Mouse (Mus musculus): ENCODE data around the gene Lgals2. TPM values are rescaled to one million over a fixed set of nuclear protein-coding genes. Genes with fewer than 3 reads are reported as not detected.

Lgals2 gene
- 0.30 TPM in 1 of 2 replicates, not detected in the other for polyA plus RNA-seq (2012)

DNA sequence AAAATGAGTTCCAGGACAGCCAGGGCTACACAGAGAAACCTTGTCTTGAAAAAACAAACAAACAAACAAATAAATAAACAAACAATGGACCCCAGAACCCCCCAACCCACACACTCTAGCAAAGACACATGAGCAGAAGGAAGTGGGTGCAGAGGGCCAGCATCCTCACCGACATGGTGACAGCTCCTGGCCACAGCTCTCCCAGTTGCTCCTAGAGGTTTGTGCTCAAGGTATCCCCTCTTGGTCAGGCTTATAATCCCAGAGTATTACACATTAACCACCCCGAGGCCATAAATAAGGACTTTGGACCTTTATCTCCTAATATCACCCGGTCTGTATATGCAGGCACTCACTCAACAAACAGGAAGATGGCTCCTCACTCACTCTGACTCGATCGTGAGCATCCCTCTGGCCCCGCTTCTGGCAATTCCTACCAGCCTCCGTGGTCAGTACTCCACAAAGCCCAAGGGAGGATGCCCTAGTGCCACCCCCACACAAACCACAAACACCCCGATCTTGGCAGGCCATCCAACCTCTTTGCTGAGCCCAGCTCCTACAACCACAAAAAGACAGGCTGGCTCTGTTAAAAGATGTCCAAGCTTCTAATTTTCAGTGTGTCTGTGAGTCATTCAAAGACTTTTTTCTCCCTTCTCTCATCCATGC is at the start of gene Lgals2:
Gene Lgals2, minus strand, starts transcription at position 227 of the 663 bp plus-strand sequence.

GRCm38 (mm10) chr15:78899740-78900584 is 44.6 kb upstream of the Lgals2 start, which contains the start of gene Sh3bp1:
Sh3bp1 (plus strand) TSS chr15:78899768.

GRCm38 (mm10) chr15:78899409-78899739 is 44.0 kb upstream of the Lgals2 start, which contains the start of gene Gm49510:
Gm49510 (plus strand) TSS chr15:78899667.

GRCm38 (mm10) chr15:78876991-78877809 is 21.9 kb upstream of the Lgals2 start, which contains the start of gene Gga1:
Gga1 (plus strand) TSS chr15:78877190.

GRCm38 (mm10) chr15:78842371-78843163 is 12.8 kb downstream of the Lgals2 start, which contains the start of gene Cdc42ep1:
Cdc42ep1 (plus strand) TSS chr15:78842624.

DNA sequence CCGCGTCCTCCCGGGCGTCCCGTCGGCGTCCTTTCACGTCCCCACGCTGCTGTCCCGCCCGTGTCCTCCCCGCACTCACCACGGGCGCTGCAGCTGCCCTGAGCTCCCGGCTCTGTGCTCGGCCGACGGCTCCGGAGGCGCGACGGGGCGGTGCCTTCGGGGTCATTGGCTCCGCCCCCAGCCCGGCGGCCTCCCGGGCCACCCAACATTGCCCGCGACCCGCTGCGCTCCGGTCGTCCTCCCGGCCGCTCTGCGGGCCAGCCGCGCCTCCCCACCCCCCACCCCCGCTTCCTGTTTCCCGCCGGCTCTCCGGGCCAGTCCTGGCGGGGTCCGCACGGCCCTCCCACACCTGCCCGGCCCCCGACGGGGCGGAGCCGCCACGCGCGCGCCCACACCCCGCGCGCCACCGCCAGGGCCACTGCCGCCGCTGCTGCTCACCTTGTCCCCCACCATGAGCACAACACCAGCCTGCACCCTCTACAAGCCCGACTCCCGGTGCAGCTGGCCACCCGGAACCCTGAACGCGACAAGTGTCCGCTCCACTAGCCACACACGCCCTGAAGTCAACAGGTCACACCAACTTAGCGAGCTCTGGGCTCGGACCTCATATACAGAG is 52.4 kb downstream of the Lgals2 start, which contains the start of gene Card10:
Gene Card10, minus strand, starts transcription at position 267 of the 616 bp plus-strand sequence.

Other genes with a start within 250 kb of the Lgals2 start
- 0.25 and 0.34 TPM in 2 replicates for gene Elfn2, start 136.8 kb downstream of the Lgals2 start, polyA plus RNA-seq (2012)
- 63.8 and 73.5 TPM in 2 replicates for gene Mfng, start 82.1 kb downstream of the Lgals2 start, polyA plus RNA-seq (2012)
- gene Card10, start 52.5 kb downstream of the Lgals2 start, polyA plus RNA-seq (2012), result 3.6 and 4.3 TPM in 2 replicates
- 0.15 and 0.17 TPM in 2 replicates for gene Cdc42ep1, start 12.9 kb downstream of the Lgals2 start, polyA plus RNA-seq (2012)
- 219 and 234 TPM in 2 replicates for gene Gga1, start 21.7 kb upstream of the Lgals2 start, polyA plus RNA-seq (2012)
- 5.5 and 6.5 TPM in 2 replicates for gene Gm49510, start 44.1 kb upstream of the Lgals2 start, polyA plus RNA-seq (2012)
- 748 and 820 TPM in 2 replicates for gene Sh3bp1, start 44.2 kb upstream of the Lgals2 start, polyA plus RNA-seq (2012)
- 16.3 and 17.7 TPM in 2 replicates for gene Pdxp, start 58.4 kb upstream of the Lgals2 start, polyA plus RNA-seq (2012)
- gene Lgals1, start 71.2 kb upstream of the Lgals2 start, polyA plus RNA-seq (2012), result 593 and 813 TPM in 2 replicates
- gene Nol12, start 79.4 kb upstream of the Lgals2 start, polyA plus RNA-seq (2012), result 19.1 and 19.8 TPM in 2 replicates
- gene Triobp, start 92.2 kb upstream of the Lgals2 start, polyA plus RNA-seq (2012), result 103 and 106 TPM in 2 replicates
- 73.7 and 99.6 TPM in 2 replicates for gene H1f0, start 172.9 kb upstream of the Lgals2 start, polyA plus RNA-seq (2012)
- gene Galr3, start 186.4 kb upstream of the Lgals2 start, polyA plus RNA-seq (2012), result 3.5 and 4.6 TPM in 2 replicates
- gene Ankrd54, start 207.4 kb upstream of the Lgals2 start, polyA plus RNA-seq (2012), result 50.6 and 52.5 TPM in 2 replicates
- 26.5 TPM in 2 replicates for gene Eif3l, start 219.7 kb upstream of the Lgals2 start, polyA plus RNA-seq (2012)

Data from megakaryocyte-erythroid progenitor cell, adult 5 weeks (primary cell).